ENCODE assay signal across 8 mouse cellular contexts in the genomic region with DNA sequence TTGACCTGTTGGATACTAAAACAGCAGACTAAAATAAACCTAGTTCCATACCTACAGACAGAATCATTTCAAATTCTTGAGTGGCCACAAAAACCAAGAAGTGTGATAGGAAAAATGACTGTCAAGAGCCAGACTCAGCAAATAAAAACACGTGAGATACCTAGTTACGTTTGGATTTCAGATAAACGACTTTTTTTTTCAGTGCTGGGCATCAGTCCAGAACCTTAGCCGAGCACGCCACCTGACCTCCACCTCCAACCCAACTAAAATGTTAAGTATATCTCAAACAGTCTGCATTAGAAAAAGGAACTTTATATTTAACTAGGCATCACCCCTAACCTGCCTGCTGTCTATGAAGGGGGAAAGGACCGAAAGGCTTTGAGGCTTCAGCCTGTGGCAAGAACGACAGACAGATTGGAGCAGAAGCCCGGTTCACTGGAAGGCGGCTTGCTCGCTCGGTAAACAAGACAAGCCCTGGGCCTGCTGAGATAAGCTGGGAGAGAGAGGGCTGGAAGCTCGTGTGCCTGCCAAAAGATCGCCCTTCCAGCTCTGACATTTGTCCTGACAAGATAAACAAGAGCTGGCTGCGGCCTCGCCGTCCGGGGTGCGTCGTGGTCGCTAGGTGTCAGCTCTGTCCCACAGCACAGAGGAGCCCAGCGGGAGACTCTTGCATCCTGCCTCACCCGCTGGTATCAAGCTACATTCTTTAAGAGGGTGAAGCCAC. TPM values are rescaled to one million over a fixed set of nuclear protein-coding genes. Genes with fewer than 3 reads are reported as not detected.
A peak's percentile ranks its signal among the peaks of the same experiment; 100 is the strongest.
DNase-seq lines count a peak whose midpoint lies in the region; ATAC-seq and TF ChIP-seq lines count a peak whose summit lies in the region.

No protein-coding gene starts in this region.

- peak; percentile 97 for TF ChIP-seq EP300 in liver, embryonic 14.5 days (IDR thresholded peaks at IDR 0.05; ENCODE audit: low read depth)

- peak; percentile 88 for ATAC-seq in heart, embryonic 15.5 days (replicated peaks; ENCODE audit: insufficient number of reproducible peaks, insufficient read depth, low FRiP score, low read depth)
- ATAC-seq in liver, embryonic 14.5 days (ENCODE audit: insufficient read depth), result peak; percentile 91
- peak; percentile 90 for ATAC-seq in neural tube, embryonic 11.5 days (ENCODE audit: insufficient read depth, low FRiP score, low TSS enrichment)
- peak; percentile 88 for ATAC-seq in stomach, embryonic 16.5 days (ENCODE audit: insufficient read depth, low FRiP score)

- peak; percentile 98 for TF ChIP-seq CTCF in liver, embryonic 14.5 days (IDR thresholded peaks at IDR 0.05; ENCODE audit: low read depth)

- peak overlapping the region; percentile 77 for H3K27ac ChIP-seq in forebrain, embryonic 10.5 days
- peak overlapping the region; percentile 92 for H3K27ac ChIP-seq in heart, embryonic 15.5 days
- H3K27ac ChIP-seq in liver, embryonic 14.5 days, result peak overlapping the region; percentile 99
- H3K27ac ChIP-seq in neural tube, embryonic 11.5 days (ENCODE audit: low read depth, low read length), result no peak overlapping the region
- peak overlapping the region; percentile 73 for H3K27ac ChIP-seq in stomach, embryonic 16.5 days (ENCODE audit: low read length)

- no peaks in the 10 kb centered on the region for H3K36me3 ChIP-seq in forebrain, embryonic 10.5 days (replicated peaks)
- H3K36me3 ChIP-seq in heart, embryonic 15.5 days, result no peaks in the 10 kb centered on the region
- no peaks in the 10 kb centered on the region for H3K36me3 ChIP-seq in liver, embryonic 14.5 days (replicated peaks; ENCODE audit: control insufficient read depth, insufficient read depth, low read depth)
- no peaks in the 10 kb centered on the region for H3K36me3 ChIP-seq in neural tube, embryonic 11.5 days (ENCODE audit: control insufficient read depth, insufficient read depth, low read length)
- no peaks in the 10 kb centered on the region for H3K36me3 ChIP-seq in stomach, embryonic 16.5 days (ENCODE audit: control insufficient read depth, insufficient read depth, low read length)

- H3K4me2 ChIP-seq in heart, embryonic 15.5 days, result peak overlapping the region; percentile 71
- peak overlapping the region; percentile 77 for H3K4me2 ChIP-seq in liver, embryonic 14.5 days (ENCODE audit: low read depth)
- H3K4me2 ChIP-seq in neural tube, embryonic 11.5 days (ENCODE audit: low read depth), result peak overlapping the region; percentile 39; the same call in 1 of the 2 replicates
- peak overlapping the region; percentile 63 for H3K4me2 ChIP-seq in stomach, embryonic 16.5 days (ENCODE audit: low read depth, low read length)

- H3K9me3 ChIP-seq in forebrain, embryonic 10.5 days, result no peaks in the 10 kb centered on the region
- H3K9me3 ChIP-seq in heart, embryonic 15.5 days (replicated peaks), result no peaks in the 10 kb centered on the region
- H3K9me3 ChIP-seq in liver, embryonic 14.5 days (ENCODE audit: control insufficient read depth, low read length), result no peaks in the 10 kb centered on the region
- no peaks in the 10 kb centered on the region for H3K9me3 ChIP-seq in neural tube, embryonic 11.5 days (ENCODE audit: control insufficient read depth, low read length)
- H3K9me3 ChIP-seq in stomach, embryonic 16.5 days (replicated peaks; ENCODE audit: control insufficient read depth, low read length), result no peaks in the 10 kb centered on the region

- WGBS in forebrain, embryonic 10.5 days, result 19% methylated on average over 22 of the region's 22 CpGs
- WGBS in heart, embryonic 15.5 days, result 3% methylated on average over 22 of the region's 22 CpGs
- WGBS in liver, embryonic 14.5 days (ENCODE audit: insufficient replicate concordance), result 2% methylated on average over 22 of the region's 22 CpGs
- 19% methylated on average over 22 of the region's 22 CpGs for WGBS in neural tube, embryonic 11.5 days
- 5% methylated on average over 22 of the region's 22 CpGs for WGBS in stomach, embryonic 16.5 days

- H3K27me3 ChIP-seq in forebrain, embryonic 10.5 days (ENCODE audit: poor library complexity, severe bottlenecking), result peaks cover 5% of the 10 kb centered on the region; the same call in 1 of the 2 replicates
- H3K27me3 ChIP-seq in heart, embryonic 15.5 days, result no peaks in the 10 kb centered on the region
- no peaks in the 10 kb centered on the region for H3K27me3 ChIP-seq in liver, embryonic 14.5 days (ENCODE audit: control insufficient read depth, insufficient read depth, low read length)
- no peaks in the 10 kb centered on the region for H3K27me3 ChIP-seq in neural tube, embryonic 11.5 days (ENCODE audit: control insufficient read depth, insufficient read depth, low read length)
- no peaks in the 10 kb centered on the region for H3K27me3 ChIP-seq in stomach, embryonic 16.5 days (ENCODE audit: control insufficient read depth, insufficient read depth, low read length)

- peaks cover 20% of the 10 kb centered on the region for H3K4me1 ChIP-seq in forebrain, embryonic 10.5 days
- H3K4me1 ChIP-seq in heart, embryonic 15.5 days (replicated peaks), result peaks cover 27% of the 10 kb centered on the region
- peaks cover 48 to 50% of the 10 kb centered on the region in 2 experiments for H3K4me1 ChIP-seq in liver, embryonic 14.5 days (replicated peaks; ENCODE audit: control insufficient read depth in 2 of 2, insufficient read depth in 2 of 2, low read length in 1 of 2)
- no peaks in the 10 kb centered on the region for H3K4me1 ChIP-seq in neural tube, embryonic 11.5 days (ENCODE audit: control insufficient read depth, insufficient read depth, low read length)
- peaks cover 30% of the 10 kb centered on the region for H3K4me1 ChIP-seq in stomach, embryonic 16.5 days (ENCODE audit: control insufficient read depth, insufficient read depth, low read length)

- peak overlapping the region; percentile 42 for H3K4me3 ChIP-seq in forebrain, embryonic 10.5 days
- H3K4me3 ChIP-seq in heart, embryonic 15.5 days, result peak overlapping the region; percentile 44
- peak overlapping the region; percentile 22 to 41 for H3K4me3 ChIP-seq in liver, embryonic 14.5 days (ENCODE audit: insufficient read depth in 1 of 2, low read depth in 2 of 2, low read length in 2 of 2)
- H3K4me3 ChIP-seq in neural tube, embryonic 11.5 days (ENCODE audit: low read depth, low read length), result no peak overlapping the region
- H3K4me3 ChIP-seq in stomach, embryonic 16.5 days (replicated peaks; ENCODE audit: low read length), result peak overlapping the region; percentile 36

- peak; percentile 80 for DNase-seq in CD4-positive, CD25-positive, alpha-beta regulatory T cell, adult 2 months (ENCODE audit: low read depth, low spot score)
- peak; percentile 94 for DNase-seq in c-Kit-negative CD71-positive TER-119-positive erythroid progenitor cells, embryonic 14.5 days (ENCODE audit: low read depth, low spot score)
- DNase-seq in forebrain, embryonic 10.5 days (ENCODE audit: extremely low spot score, low spot score), result peak; percentile 71
- DNase-seq in kidney, postnatal 25 days, result peak; percentile 85 to 90
- peak; percentile 98 to 99 (median 98) for DNase-seq in liver, embryonic 14.5 days (ENCODE audit: low read depth in 3 of 3, low spot score in 3 of 3)
- peak; percentile 81 for DNase-seq in neural tube, embryonic 11.5 days (ENCODE audit: low spot score)

- H3K9ac ChIP-seq in heart, embryonic 15.5 days, result peak overlapping the region; percentile 52
- H3K9ac ChIP-seq in liver, embryonic 14.5 days (replicated peaks), result peak overlapping the region; percentile 87
- no peak overlapping the region for H3K9ac ChIP-seq in neural tube, embryonic 11.5 days (ENCODE audit: low read length)
- H3K9ac ChIP-seq in stomach, embryonic 16.5 days (ENCODE audit: low read length), result peak overlapping the region; percentile 65

RNA-seq across cellular contexts. Expression of a gene that starts 32.8 kb away (rescaled TPM):
- 20.4 and 21.6 TPM in 2 replicates for polyA plus RNA-seq in forebrain, embryonic 10.5 days (2016; fragmentation: Nextera tagmentation; extraction: Ambion mirVana)
- 27.9 and 28.8 TPM in 2 replicates for polyA plus RNA-seq in heart, embryonic 15.5 days (2015; fragmentation: Nextera tagmentation; extraction: Ambion mirVana)
- 8.1 and 12.0 TPM in 2 replicates for polyA plus RNA-seq in liver, embryonic 14.5 days (2012; rRNA removed)
- polyA plus RNA-seq in liver, embryonic 14.5 days (2014; fragmentation: Nextera tagmentation; extraction: Ambion mirVana), result 20.7 and 22.0 TPM in 2 replicates
- polyA plus RNA-seq in neural tube, embryonic 11.5 days (2014; fragmentation: Nextera tagmentation; extraction: Ambion mirVana), result 21.1 and 24.0 TPM in 2 replicates
- 25.1 and 25.5 TPM in 2 replicates for polyA plus RNA-seq in stomach, embryonic 16.5 days (2015; fragmentation: Nextera tagmentation; extraction: Ambion mirVana)

RNA-seq across cellular contexts. Expression of a gene that starts 32.9 kb away (rescaled TPM):
- polyA plus RNA-seq in forebrain, embryonic 10.5 days (2016; fragmentation: Nextera tagmentation; extraction: Ambion mirVana), result 20.4 and 21.0 TPM in 2 replicates
- 15.4 and 16.4 TPM in 2 replicates for polyA plus RNA-seq in heart, embryonic 15.5 days (2015; fragmentation: Nextera tagmentation; extraction: Ambion mirVana)
- 5.4 and 7.5 TPM in 2 replicates for polyA plus RNA-seq in liver, embryonic 14.5 days (2012; rRNA removed)
- 9.3 and 11.6 TPM in 2 replicates for polyA plus RNA-seq in liver, embryonic 14.5 days (2014; fragmentation: Nextera tagmentation; extraction: Ambion mirVana)
- 13.0 and 15.3 TPM in 2 replicates for polyA plus RNA-seq in neural tube, embryonic 11.5 days (2014; fragmentation: Nextera tagmentation; extraction: Ambion mirVana)
- polyA plus RNA-seq in stomach, embryonic 16.5 days (2015; fragmentation: Nextera tagmentation; extraction: Ambion mirVana), result 18.3 and 21.7 TPM in 2 replicates

RNA-seq across cellular contexts. Expression of a gene that starts 33.5 kb away (rescaled TPM):
- polyA plus RNA-seq in forebrain, embryonic 10.5 days (2016; fragmentation: Nextera tagmentation; extraction: Ambion mirVana), result 0.44 and 1.1 TPM in 2 replicates
- 4.6 and 7.1 TPM in 2 replicates for polyA plus RNA-seq in heart, embryonic 15.5 days (2015; fragmentation: Nextera tagmentation; extraction: Ambion mirVana)
- polyA plus RNA-seq in liver, embryonic 14.5 days (2012; rRNA removed), result 0.48 and 0.80 TPM in 2 replicates
- 1.4 and 1.7 TPM in 2 replicates for polyA plus RNA-seq in liver, embryonic 14.5 days (2014; fragmentation: Nextera tagmentation; extraction: Ambion mirVana)
- polyA plus RNA-seq in neural tube, embryonic 11.5 days (2014; fragmentation: Nextera tagmentation; extraction: Ambion mirVana), result 0.52 and 0.53 TPM in 2 replicates
- 2.6 and 2.8 TPM in 2 replicates for polyA plus RNA-seq in stomach, embryonic 16.5 days (2015; fragmentation: Nextera tagmentation; extraction: Ambion mirVana)
